Mouse (Mus musculus) myocyte (in vitro differentiated cells): ENCODE data around the gene Rtn3. TPM values are rescaled to one million over a fixed set of nuclear protein-coding genes. Genes with fewer than 3 reads are reported as not detected.
A peak's percentile ranks its signal among the peaks of the same experiment; 100 is the strongest.
"Not testable (repeated sequence)": the region's sequence is repeated elsewhere in the genome, so short reads cannot be mapped to it uniquely, and the experiment has no call there.

Experiments used
- H3K27me3 ChIP-seq: one replicate; pipeline ENCODE4 v1.6.1; 2011; ENCODE audit not compliant: control insufficient read depth, insufficient read depth, insufficient read length
- H3K36me3 ChIP-seq: one replicate; pipeline ENCODE4 v1.6.1; 2011; ENCODE audit not compliant: control insufficient read depth, insufficient read depth
- H3K4me2 ChIP-seq: one replicate; pipeline ENCODE4 v1.6.1; 2011; ENCODE audit warnings: low read depth, control low read depth
- H3K4me3 ChIP-seq: one replicate; pipeline ENCODE4 v1.5.1; 2011; ENCODE audit warnings: mild to moderate bottlenecking, control low read depth, moderate library complexity
- H3K79me2 ChIP-seq: one replicate; pipeline ENCODE4 v1.6.1; 2011; ENCODE audit not compliant: control insufficient read depth, insufficient read depth
- H3ac ChIP-seq: one replicate; pipeline ENCODE4 v1.6.1; 2011; ENCODE audit not compliant: control insufficient read depth, insufficient read length
- CEBPB ChIP-seq: IDR thresholded peaks from 2 replicates; pipeline ENCODE4 v1.6.1; 2011; ENCODE audit warnings: mild to moderate bottlenecking, moderate library complexity; ENCODE audit not compliant: poor library complexity, insufficient read depth, severe bottlenecking
- E2F4 ChIP-seq: IDR thresholded peaks from one replicate; pipeline ENCODE4 v1.6.1; 2011; ENCODE audit warnings: mild to moderate bottlenecking, control low read depth, moderate library complexity; ENCODE audit not compliant: insufficient read depth
- MAX ChIP-seq: IDR thresholded peaks from one replicate; pipeline ENCODE4 v1.6.1; 2011; ENCODE audit warnings: low read depth, mild to moderate bottlenecking, control low read depth
- MYOD1 ChIP-seq, 3 experiments: IDR thresholded peaks; one replicate each; pipeline ENCODE4 v1.6.1; 2011; ENCODE audit warnings: control low read depth in 2 of 3, low read depth in 2 of 3, mild to moderate bottlenecking in 2 of 3, moderate library complexity in 1 of 3; ENCODE audit not compliant: insufficient read length in 2 of 3, control insufficient read depth in 1 of 3
- MYOG ChIP-seq, 3 experiments: IDR thresholded peaks; one replicate each; pipeline ENCODE4 v1.6.1; 2011; ENCODE audit warnings: control low read depth in 2 of 3, low read depth in 2 of 3, mild to moderate bottlenecking in 2 of 3; ENCODE audit not compliant: insufficient read length in 2 of 3, control insufficient read depth in 1 of 3, insufficient read depth in 1 of 3
- POLR2A ChIP-seq: IDR thresholded peaks from one replicate; pipeline ENCODE4 v1.6.1; 2011; ENCODE audit warnings: low read depth, mild to moderate bottlenecking, control low read depth, moderate library complexity; ENCODE audit not compliant: insufficient read length
- POLR2AphosphoS2 ChIP-seq: IDR thresholded peaks from one replicate; pipeline ENCODE4 v1.6.1; 2011; ENCODE audit warnings: low read depth, control low read depth; ENCODE audit not compliant: insufficient read length
- REST ChIP-seq: IDR thresholded peaks from one replicate; pipeline ENCODE4 v1.6.1; 2011; ENCODE audit warnings: mild to moderate bottlenecking, control low read depth, moderate library complexity; ENCODE audit not compliant: insufficient read depth, insufficient read length
- SRF ChIP-seq: IDR thresholded peaks from one replicate; pipeline ENCODE4 v1.6.1; 2011; ENCODE audit warnings: low read depth; ENCODE audit not compliant: control insufficient read depth, insufficient read length
- TCF12 ChIP-seq: IDR thresholded peaks from one replicate; pipeline ENCODE4 v1.6.1; 2011; ENCODE audit warnings: mild to moderate bottlenecking, control low read depth; ENCODE audit not compliant: poor library complexity, insufficient read depth, severe bottlenecking
- TCF3 ChIP-seq: IDR thresholded peaks from one replicate; pipeline ENCODE4 v1.6.1; 2011; ENCODE audit warnings: low read depth, control low read depth; ENCODE audit not compliant: insufficient read length
- USF1 ChIP-seq: IDR thresholded peaks from one replicate; pipeline ENCODE4 v1.6.1; 2011; ENCODE audit warnings: low read depth, mild to moderate bottlenecking, control low read depth, moderate library complexity
- polyA plus RNA-seq: library from polyadenylated mRNA; unstranded; fragments of >200 nt; fragmentation: generic; extraction: Trizol; gene quantifications from one replicate; pipeline ENCODE4 v1.2.1, GENCODE M21; 2012; ENCODE audit warnings: missing spikeins

Gene Rtn3
- polyA plus RNA-seq, 1 experiment, result 65.7 TPM

GRCm38 (mm10) chr19:7506321-7506720, 23.2 kb upstream of the Rtn3 start:
- TF ChIP-seq USF1 (no peak), CEBPB (peak; percentile 47; the same call in 1 of the 2 replicates)
- Histone ChIP-seq H3K36me3 (peaks cover 3% of the 10 kb centered on the region), H3K4me2 (no peak overlapping the region), H3K4me3 (no peak overlapping the region), H3ac (no peak overlapping the region), H3K79me2 (peaks cover 64% of the 10 kb centered on the region), H3K27me3 (no peaks in the 10 kb centered on the region)

DNA sequence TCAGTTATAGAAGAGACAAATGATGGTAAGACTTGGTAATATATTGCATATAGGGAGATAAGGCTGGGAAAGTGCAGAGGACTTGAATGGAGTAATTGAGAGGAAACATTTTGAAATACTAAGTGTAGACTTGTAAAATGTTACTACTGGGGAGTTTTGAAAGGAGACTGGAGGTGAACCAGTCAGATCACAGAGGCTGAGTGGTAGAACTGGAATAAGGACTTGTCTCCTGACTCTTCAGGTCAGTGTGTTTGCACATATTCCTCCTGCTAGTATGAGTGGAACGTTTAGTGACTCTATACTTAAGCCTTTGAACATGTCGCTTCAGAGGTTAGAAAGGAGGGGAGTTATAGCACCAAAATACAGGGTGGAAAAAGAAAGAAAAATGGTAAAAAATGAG, 19.4 kb upstream of the Rtn3 start:
- H3K36me3 ChIP-seq, result no peaks in the 10 kb centered on the region
- no peak overlapping the region for H3K4me2 ChIP-seq
- H3K27me3 ChIP-seq, result no peaks in the 10 kb centered on the region
- no peak overlapping the region for H3K4me3 ChIP-seq
- peaks cover 83% of the 10 kb centered on the region for H3K79me2 ChIP-seq
- no peak for TF ChIP-seq POLR2A
- TF ChIP-seq TCF12, result no peak
- no peak for TF ChIP-seq REST
- TF ChIP-seq CEBPB, result no peak
- TF ChIP-seq MAX, result no peak
- TF ChIP-seq POLR2AphosphoS2, result no peak
- TF ChIP-seq MYOG (IDR thresholded peaks at IDR 0.05; ENCODE audit: control insufficient read depth in 1 of 3, insufficient read depth in 1 of 3, insufficient read length in 2 of 3, low read depth in 2 of 3), result no peak
- no peak for TF ChIP-seq SRF
- TF ChIP-seq MYOD1 (IDR thresholded peaks at IDR 0.05; ENCODE audit: control insufficient read depth in 1 of 3, insufficient read length in 2 of 3, low read depth in 2 of 3), result no peak
- H3ac ChIP-seq, result no peak overlapping the region

- Histone ChIP-seq H3K79me2 (peaks cover 82% of the 10 kb centered on the region), H3K4me2 (no peak overlapping the region), H3K36me3 (no peaks in the 10 kb centered on the region), H3ac (no peak overlapping the region), H3K4me3 (no peak overlapping the region), H3K27me3 (no peaks in the 10 kb centered on the region)
- TF ChIP-seq SRF (no peak), MAX (no peak), TCF12 (no peak), POLR2A (no peak), CEBPB (no peak), E2F4 (no peak), REST (no peak), POLR2AphosphoS2 (no peak), USF1 (no peak), MYOD1 (IDR thresholded peaks at IDR 0.05; ENCODE audit: control insufficient read depth in 1 of 3, insufficient read length in 2 of 3, low read depth in 2 of 3) (no peak), TCF3 (no peak), MYOG (IDR thresholded peaks at IDR 0.05; ENCODE audit: control insufficient read depth in 1 of 3, insufficient read depth in 1 of 3, insufficient read length in 2 of 3, low read depth in 2 of 3) (no peak)
Observed at GRCm38 (mm10) chr19:7500701-7501100, 17.6 kb upstream of the Rtn3 start.

- no peak overlapping the region for H3ac ChIP-seq
- H3K27me3 ChIP-seq, result no peaks in the 10 kb centered on the region
- no peaks in the 10 kb centered on the region for H3K36me3 ChIP-seq
- TF ChIP-seq REST, result no peak
- no peak for TF ChIP-seq MYOG (IDR thresholded peaks at IDR 0.05; ENCODE audit: control insufficient read depth in 1 of 3, insufficient read depth in 1 of 3, insufficient read length in 2 of 3, low read depth in 2 of 3)
- TF ChIP-seq POLR2AphosphoS2, result no peak
- TF ChIP-seq MAX, result no peak
- H3K4me3 ChIP-seq, result no peak overlapping the region
- no peak overlapping the region for H3K4me2 ChIP-seq
- peaks cover 74% of the 10 kb centered on the region for H3K79me2 ChIP-seq
Observed at GRCm38 (mm10) chr19:7498816-7499215, 15.7 kb upstream of the Rtn3 start.

GRCm38 (mm10) chr19:7496070-7496469, 13.0 kb upstream of the Rtn3 start:
- Histone ChIP-seq H3K79me2 (peaks cover 53% of the 10 kb centered on the region), H3K4me2 (peak overlapping the region; percentile 59), H3K4me3 (peak overlapping the region; percentile 83)
- not testable (repeated sequence) for H3K27me3 ChIP-seq, H3K36me3 ChIP-seq, H3ac ChIP-seq
